Mouse (Mus musculus) ES-E14 (cell line): ENCODE results near the gene Cdh13.

Experiments
- MAFK ChIP-seq: IDR thresholded peaks from 2 replicates; pipeline ENCODE4 v1.6.1; 2014; ENCODE audit warnings: mild to moderate bottlenecking, low read depth, low read length, inconsistent platforms; ENCODE audit not compliant: insufficient read depth
- ZC3H11A ChIP-seq: IDR thresholded peaks from 2 replicates; pipeline ENCODE4 v1.6.1; 2012; ENCODE audit warnings: low read depth, mild to moderate bottlenecking, inconsistent platforms, low read length, borderline replicate concordance
- ZNF384 ChIP-seq: IDR thresholded peaks from 2 replicates; pipeline ENCODE4 v1.6.1; 2012; ENCODE audit warnings: low read depth, low read length, inconsistent platforms

GRCm38 (mm10) chr8:118961877-118962545 is 678.5 kb downstream of the Cdh13 start:
- TF ChIP-seq ZC3H11A (no peak), MAFK (no peak), ZNF384 (no peak)
